Mouse (Mus musculus): Measurements from ENCODE around the gene Rps6kb1. TPM values are rescaled to one million over a fixed set of nuclear protein-coding genes. Genes with fewer than 3 reads are reported as not detected.

Rps6kb1 gene
- total RNA-seq, 2 experiments from 2014 or later, result 45.5 to 48.7 TPM

GRCm38 (mm10) chr11:86581250-86581753 is 36.7 kb upstream of the Rps6kb1 start:
- intact Hi-C loops (cut with DNase I), result no loop called here
- no peak for DNase-seq

- intact Hi-C loops (cut with DNase I), result no loop called here
- no peak for DNase-seq
Measured at GRCm38 (mm10) chr11:86580319-86581113, 35.9 kb upstream of the Rps6kb1 start.

- no peak for DNase-seq
- intact Hi-C loops (cut with DNase I), result no loop called here
Measured at GRCm38 (mm10) chr11:86579731-86580318, 35.2 kb upstream of the Rps6kb1 start.

- intact Hi-C loops (cut with DNase I), result no loop called here
Measured at GRCm38 (mm10) chr11:86578809-86579730, 34.5 kb upstream of the Rps6kb1 start.

GRCm38 (mm10) chr11:86578106-86578808 is 33.7 kb upstream of the Rps6kb1 start:
- intact Hi-C loops (cut with DNase I), result no loop called here
- no peak for DNase-seq

More at GRCm38 (mm10) chr11:86578809-86579730, 34.5 kb upstream of the Rps6kb1 start:
- no peak for DNase-seq

GRCm38 (mm10) chr11:86577231-86577630 is 32.6 kb upstream of the Rps6kb1 start:
- intact Hi-C loops (cut with DNase I), result no loop called here

GRCm38 (mm10) chr11:86575632-86576378 is 31.2 kb upstream of the Rps6kb1 start:
- no peak for DNase-seq
- intact Hi-C loops (cut with DNase I), result no loop called here

More at GRCm38 (mm10) chr11:86577231-86577630, 32.6 kb upstream of the Rps6kb1 start:
- DNase-seq, result no peak

GRCm38 (mm10) chr11:86574408-86574807 is 29.8 kb upstream of the Rps6kb1 start:
- no peak for DNase-seq
- intact Hi-C loops (cut with DNase I), result no loop called here

- no peak for DNase-seq
- intact Hi-C loops (cut with DNase I), result no loop called here
Measured at GRCm38 (mm10) chr11:86573646-86574231, 29.1 kb upstream of the Rps6kb1 start.

- intact Hi-C loops (cut with DNase I), result no loop called here
- no peak for DNase-seq
Measured at GRCm38 (mm10) chr11:86572623-86573022, 28.0 kb upstream of the Rps6kb1 start.

- intact Hi-C loops (cut with DNase I), result no loop called here
- DNase-seq, result no peak
Measured at GRCm38 (mm10) chr11:86571871-86572270, 27.3 kb upstream of the Rps6kb1 start.

GRCm38 (mm10) chr11:86571047-86571855 is 26.6 kb upstream of the Rps6kb1 start:
- no peak for DNase-seq
- intact Hi-C loops (cut with DNase I), result no loop called here

GRCm38 (mm10) chr11:86570261-86570746 is 25.7 kb upstream of the Rps6kb1 start:
- no peak for DNase-seq
- intact Hi-C loops (cut with DNase I), result no loop called here

GRCm38 (mm10) chr11:86568425-86568824 is 23.8 kb upstream of the Rps6kb1 start:
- intact Hi-C loops (cut with DNase I), result loop anchor here (5.0 kb wide), 1 partner anchor 84 kb away; no protein-coding TSS in a partner anchor
- no peak for DNase-seq

- no peak for DNase-seq
- intact Hi-C loops (cut with DNase I), result no loop called here
Measured at GRCm38 (mm10) chr11:86558258-86558657, 13.7 kb upstream of the Rps6kb1 start.

- intact Hi-C loops (cut with DNase I), result no loop called here
- no peak for DNase-seq
Measured at GRCm38 (mm10) chr11:86553525-86553924, 8.9 kb upstream of the Rps6kb1 start.

- intact Hi-C loops (cut with DNase I), result no loop called here
- DNase-seq, result no peak
Measured at GRCm38 (mm10) chr11:86547412-86547811, 2.8 kb upstream of the Rps6kb1 start.

GRCm38 (mm10) chr11:86545556-86545955 is 951 bp upstream of the Rps6kb1 start:
- DNase-seq, result no peak
- intact Hi-C loops (cut with DNase I), result no loop called here
